Mouse (Mus musculus) kidney, embryonic 14.5 days (tissue): ENCODE results near the gene Tle2. TPM values are rescaled to one million over a fixed set of nuclear protein-coding genes. Genes with fewer than 3 reads are reported as not detected.

Source experiments
- ATAC-seq: fragments of 200-750 bp; cut with Nextera tagmentation; 2 replicates; pipeline ENCODE4 v1.8.0; 2017; ENCODE audit warnings: moderate number of reproducible peaks, mild to moderate bottlenecking, moderate TSS enrichment, moderate library complexity; ENCODE audit not compliant: low FRiP score, low TSS enrichment
- H3K27ac ChIP-seq: fragments of 300-500 bp; sonication (generic); 2 replicates; pipeline ENCODE4 v1.5.1; 2014; ENCODE audit warnings: low read depth, mild to moderate bottlenecking, low read length, moderate library complexity, mixed read lengths
- H3K27me3 ChIP-seq: fragments of 300-500 bp; sonication (generic); 2 replicates; pipeline ENCODE4 v1.6.1; 2014; ENCODE audit warnings: mild to moderate bottlenecking, low read length; ENCODE audit not compliant: control insufficient read depth, insufficient read depth
- H3K36me3 ChIP-seq: fragments of 300-500 bp; sonication (generic); 2 replicates; pipeline ENCODE4 v1.6.1; 2014; ENCODE audit warnings: low read length, mixed read lengths; ENCODE audit not compliant: control insufficient read depth, insufficient read depth
- H3K4me1 ChIP-seq: fragments of 300-500 bp; sonication (generic); 2 replicates; pipeline ENCODE4 v1.6.1; 2014; ENCODE audit warnings: low read length, mixed read lengths; ENCODE audit not compliant: control insufficient read depth, insufficient read depth
- H3K4me2 ChIP-seq: fragments of 300-500 bp; sonication (generic); replicated peaks from 2 replicates; pipeline ENCODE4 v1.6.1; 2014; ENCODE audit warnings: low read depth, mild to moderate bottlenecking, low read length
- H3K4me3 ChIP-seq: fragments of 300-500 bp; sonication (generic); 2 replicates; pipeline ENCODE4 v1.5.1; 2014; ENCODE audit warnings: mild to moderate bottlenecking, low read length
- H3K9ac ChIP-seq: fragments of 300-500 bp; sonication (generic); 2 replicates; pipeline ENCODE4 v1.6.1; 2014; ENCODE audit warnings: low read depth, mild to moderate bottlenecking, low read length, moderate library complexity
- H3K9me3 ChIP-seq: fragments of 300-500 bp; sonication (generic); 2 replicates; pipeline ENCODE4 v1.6.1; 2016; ENCODE audit warnings: low read length; ENCODE audit not compliant: control insufficient read depth
- WGBS: fragments of 180-500 bp; shearing (Covaris S2); extraction: QIAGEN DNeasy Blood & Tissue Kit; methylation state at CpG from one replicate; pipeline ENCODE4 v1.1.7; 2014; 5-methylcytosine and 5-hydroxymethylcytosine counted together
- polyA plus RNA-seq: library from polyadenylated mRNA; unstranded; fragments of >200 nt; fragmentation: Nextera tagmentation; extraction: Ambion mirVana; gene quantifications from 2 replicates; pipeline ENCODE4 v1.2.1, GENCODE M21; 2014

Gene Tle2
- polyA plus RNA-seq, 1 experiment from 2014 or later = 30.4 TPM

DNA sequence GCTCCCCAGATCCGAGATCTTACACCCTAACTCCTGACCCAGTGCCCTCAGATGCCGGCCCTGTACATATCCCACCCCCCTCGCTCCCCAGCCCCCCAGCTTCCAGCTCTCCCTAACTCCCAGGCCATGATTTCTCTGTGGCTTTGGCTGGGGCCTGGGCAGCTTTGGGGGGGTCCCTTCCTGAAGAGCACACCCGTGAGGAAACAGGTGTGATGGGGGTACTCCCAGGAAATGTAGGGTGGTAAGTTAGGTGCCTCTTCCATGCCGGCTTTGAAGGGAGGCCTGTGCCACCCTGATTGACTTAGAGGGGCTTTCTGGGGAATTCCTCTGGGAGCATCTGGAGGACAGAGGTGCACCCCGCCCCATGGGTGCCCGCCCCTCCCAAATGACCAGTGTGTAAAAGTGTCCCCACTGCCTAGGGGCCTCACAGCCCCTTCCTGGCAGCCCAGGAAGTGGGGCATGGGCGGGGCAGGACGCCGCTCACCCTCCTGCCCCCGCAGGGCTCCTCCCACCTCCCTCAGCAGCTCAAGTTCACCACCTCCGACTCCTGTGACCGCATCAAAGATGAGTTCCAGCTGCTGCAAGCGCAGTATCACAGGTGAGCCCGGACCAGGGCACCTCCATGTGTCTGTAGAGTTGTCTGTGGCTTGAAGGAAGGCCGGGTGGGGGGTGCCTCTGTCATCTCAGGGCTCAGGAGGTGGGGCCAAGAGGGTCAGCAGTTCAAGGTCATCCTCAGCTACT is 13.5 kb upstream of the Tle2 start:
- no peaks in the 10 kb centered on the region for H3K9me3 ChIP-seq
- H3K9ac ChIP-seq = peak overlapping the region; percentile 98
- WGBS = 7% methylated on average over 16 of the region's 16 CpGs
- H3K4me1 ChIP-seq = peaks cover 40% of the 10 kb centered on the region
- H3K36me3 ChIP-seq = peaks cover 33% of the 10 kb centered on the region
- no peaks in the 10 kb centered on the region for H3K27me3 ChIP-seq
- H3K4me2 ChIP-seq = peak overlapping the region; percentile 98
- H3K27ac ChIP-seq = peak overlapping the region; percentile 95; the same call in 1 of the 2 replicates
- H3K4me3 ChIP-seq = peak overlapping the region; percentile 96
- peak; percentile 18 for ATAC-seq

DNA sequence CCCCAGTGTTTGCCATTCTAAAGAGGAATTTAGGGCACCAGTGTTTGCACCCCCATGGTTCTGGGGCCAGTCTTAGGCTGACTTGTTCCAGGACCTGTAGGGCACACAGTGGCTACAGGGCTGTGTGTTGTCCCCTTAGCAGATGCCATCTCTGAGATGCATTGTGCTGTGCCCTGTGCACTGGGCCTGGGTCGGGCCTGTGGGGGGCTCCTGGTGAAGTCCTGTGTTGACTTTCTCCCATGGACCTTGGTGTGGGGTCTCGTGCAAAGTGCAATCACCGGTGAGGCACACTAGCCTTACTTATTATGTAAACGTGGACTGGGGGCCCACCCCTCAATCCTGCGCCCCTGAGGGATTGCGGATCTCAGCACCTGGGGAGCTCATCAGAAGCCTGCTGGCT is 11.9 kb upstream of the Tle2 start:
- 72% methylated on average over 6 of the region's 6 CpGs for WGBS
- peaks cover 40% of the 10 kb centered on the region for H3K4me1 ChIP-seq

GRCm38 (mm10) chr10:81563481-81563880 is 10.9 kb upstream of the Tle2 start:
- peak overlapping the region; percentile 47 for H3K4me2 ChIP-seq
- H3K9me3 ChIP-seq = no peaks in the 10 kb centered on the region
- WGBS = 37% methylated on average over 6 of the region's 6 CpGs
- peak overlapping the region; percentile 20; the same call in 1 of the 2 replicates for H3K9ac ChIP-seq
- peaks cover 41% of the 10 kb centered on the region for H3K36me3 ChIP-seq
- H3K4me3 ChIP-seq = no peak overlapping the region; the same call in 1 of the 2 replicates
- peaks cover 50% of the 10 kb centered on the region for H3K4me1 ChIP-seq
- peak overlapping the region; percentile 31; the same call in 1 of the 2 replicates for H3K27ac ChIP-seq
- H3K27me3 ChIP-seq = no peaks in the 10 kb centered on the region
- no peak for ATAC-seq

More for the DNA sequence above, 11.9 kb upstream of the Tle2 start:
- H3K4me3 ChIP-seq = no peak overlapping the region
- H3K9ac ChIP-seq = no peak overlapping the region
- no peak for ATAC-seq
- H3K4me2 ChIP-seq = no peak overlapping the region; the same call in 1 of the 2 replicates
- H3K27ac ChIP-seq = no peak overlapping the region
- no peaks in the 10 kb centered on the region for H3K9me3 ChIP-seq
- H3K36me3 ChIP-seq = peaks cover 41% of the 10 kb centered on the region
- H3K27me3 ChIP-seq = no peaks in the 10 kb centered on the region

GRCm38 (mm10) chr10:81564216-81564615 is 10.1 kb upstream of the Tle2 start:
- no peaks in the 10 kb centered on the region for H3K27me3 ChIP-seq
- peak overlapping the region; percentile 12 for H3K9ac ChIP-seq
- H3K27ac ChIP-seq = peak overlapping the region; percentile 31; the same call in 1 of the 2 replicates
- peaks cover 41% of the 10 kb centered on the region for H3K36me3 ChIP-seq
- peak overlapping the region; percentile 47 for H3K4me2 ChIP-seq
- WGBS = 1% methylated on average over 10 of the region's 10 CpGs
- H3K9me3 ChIP-seq = no peaks in the 10 kb centered on the region
- H3K4me1 ChIP-seq = peaks cover 58% of the 10 kb centered on the region
- H3K4me3 ChIP-seq = peak overlapping the region; percentile 26
- 0 out of 2 replicates have a peak, but pooled peaks have one; percentile 3 for ATAC-seq

DNA sequence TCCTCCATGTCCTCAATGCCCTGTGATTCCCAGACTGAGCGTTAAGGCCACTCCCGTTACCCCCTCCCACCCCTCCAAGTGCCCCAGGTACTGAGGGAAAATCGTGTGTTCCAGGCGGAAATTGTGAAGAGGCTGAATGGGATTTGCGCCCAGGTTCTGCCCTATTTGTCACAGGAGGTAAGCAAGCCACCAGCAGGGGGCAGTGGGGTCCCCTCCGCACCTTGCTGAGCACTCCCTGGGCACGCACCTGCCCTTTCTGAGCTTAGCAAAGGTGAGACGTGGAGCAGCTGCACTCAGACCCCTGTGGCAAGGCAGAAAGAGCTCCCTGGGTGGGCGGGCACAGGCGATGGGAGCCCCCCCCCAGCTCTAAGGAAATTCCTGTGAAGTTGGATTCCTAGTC is 9.6 kb upstream of the Tle2 start:
- Histone ChIP-seq H3K4me3 (no peak overlapping the region), H3K36me3 (peaks cover 41% of the 10 kb centered on the region), H3K4me2 (no peak overlapping the region; the same call in 1 of the 2 replicates), H3K9me3 (no peaks in the 10 kb centered on the region), H3K27ac (no peak overlapping the region), H3K4me1 (peaks cover 63% of the 10 kb centered on the region), H3K9ac (peak overlapping the region; percentile 12; the same call in 1 of the 2 replicates), H3K27me3 (no peaks in the 10 kb centered on the region)
- WGBS = 19% methylated on average over 10 of the region's 10 CpGs
- no peak for ATAC-seq

- H3K9me3 ChIP-seq = no peaks in the 10 kb centered on the region
- no peak overlapping the region for H3K4me3 ChIP-seq
- no peaks in the 10 kb centered on the region for H3K27me3 ChIP-seq
- peaks cover 41% of the 10 kb centered on the region for H3K36me3 ChIP-seq
- no peak overlapping the region for H3K4me2 ChIP-seq
- WGBS = 50% methylated on average over 20 of the region's 20 CpGs
- H3K9ac ChIP-seq = no peak overlapping the region
- H3K4me1 ChIP-seq = peaks cover 71% of the 10 kb centered on the region
- H3K27ac ChIP-seq = no peak overlapping the region
- no peak for ATAC-seq
These were observed 8.8 kb upstream of the Tle2 start for GRCm38 (mm10) chr10:81565257-81566228.

DNA sequence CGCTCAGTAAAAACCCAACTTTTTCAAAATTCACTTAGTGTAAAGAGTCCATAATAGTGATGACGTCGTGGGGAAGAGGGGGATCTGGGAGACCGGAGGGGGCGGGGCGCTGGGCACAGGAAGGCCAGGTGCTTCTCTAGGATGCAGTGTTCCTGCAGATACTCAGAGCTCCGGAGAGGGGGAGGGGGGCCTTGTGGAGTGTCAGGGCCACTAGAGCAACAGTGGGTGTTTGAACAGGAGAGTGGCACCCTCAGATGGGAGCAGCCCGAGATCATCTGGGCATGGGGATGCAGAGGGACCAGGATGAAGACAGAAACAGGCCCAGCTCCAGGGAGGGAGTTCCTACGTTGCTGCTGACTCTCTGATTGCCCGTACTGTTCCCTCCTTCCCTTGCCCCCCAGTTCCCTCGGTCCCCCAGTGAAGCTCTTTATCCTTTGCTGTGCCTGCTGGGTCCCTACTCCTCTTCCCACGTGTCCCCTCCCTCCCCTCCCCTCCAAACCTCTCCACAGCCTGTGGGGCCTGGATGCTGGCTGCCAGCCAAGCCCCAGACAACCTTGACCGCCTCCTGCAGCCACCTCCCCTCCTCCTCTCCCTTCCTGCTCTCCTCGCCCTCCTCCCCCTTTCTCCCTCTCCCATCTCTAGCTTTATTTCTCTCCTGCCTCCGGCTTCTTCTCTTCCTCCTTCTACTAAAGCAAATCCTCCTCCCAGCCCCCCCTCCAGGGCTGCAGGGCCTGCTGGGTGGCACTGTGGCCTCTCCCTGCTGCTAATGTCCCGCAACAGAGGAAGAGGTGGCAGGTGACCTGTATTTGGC is 5.8 kb upstream of the Tle2 start:
- Histone ChIP-seq H3K4me3 (no peak overlapping the region), H3K9me3 (no peaks in the 10 kb centered on the region), H3K4me2 (peak overlapping the region; percentile 9), H3K27ac (peak overlapping the region; percentile 90), H3K4me1 (peaks cover 74% of the 10 kb centered on the region), H3K36me3 (peaks cover 29% of the 10 kb centered on the region), H3K27me3 (no peaks in the 10 kb centered on the region), H3K9ac (peak overlapping the region; percentile 5; the same call in 1 of the 2 replicates)
- peak; percentile 22 for ATAC-seq
- WGBS = 10% methylated on average over 16 of the region's 16 CpGs

GRCm38 (mm10) chr10:81569507-81570237 is 4.7 kb upstream of the Tle2 start:
- peaks cover 66% of the 10 kb centered on the region for H3K4me1 ChIP-seq

More at GRCm38 (mm10) chr10:81569507-81570237, 4.7 kb upstream of the Tle2 start:
- WGBS = 48% methylated on average over 9 of the region's 9 CpGs
- no peak for ATAC-seq
- no peak overlapping the region for H3K4me2 ChIP-seq
- no peaks in the 10 kb centered on the region for H3K9me3 ChIP-seq
- H3K4me3 ChIP-seq = no peak overlapping the region
- peaks cover 20% of the 10 kb centered on the region for H3K36me3 ChIP-seq
- peak overlapping the region; percentile 37; the same call in 1 of the 2 replicates for H3K9ac ChIP-seq
- H3K27ac ChIP-seq = peak overlapping the region; percentile 90
- H3K27me3 ChIP-seq = no peaks in the 10 kb centered on the region
